Mouse (Mus musculus): Measurements from ENCODE around the gene Syt9. TPM values are rescaled to one million over a fixed set of nuclear protein-coding genes. Genes with fewer than 3 reads are reported as not detected.

The Syt9 gene
- total and polyA plus RNA-seq, 3 experiments, result not detected

DNA sequence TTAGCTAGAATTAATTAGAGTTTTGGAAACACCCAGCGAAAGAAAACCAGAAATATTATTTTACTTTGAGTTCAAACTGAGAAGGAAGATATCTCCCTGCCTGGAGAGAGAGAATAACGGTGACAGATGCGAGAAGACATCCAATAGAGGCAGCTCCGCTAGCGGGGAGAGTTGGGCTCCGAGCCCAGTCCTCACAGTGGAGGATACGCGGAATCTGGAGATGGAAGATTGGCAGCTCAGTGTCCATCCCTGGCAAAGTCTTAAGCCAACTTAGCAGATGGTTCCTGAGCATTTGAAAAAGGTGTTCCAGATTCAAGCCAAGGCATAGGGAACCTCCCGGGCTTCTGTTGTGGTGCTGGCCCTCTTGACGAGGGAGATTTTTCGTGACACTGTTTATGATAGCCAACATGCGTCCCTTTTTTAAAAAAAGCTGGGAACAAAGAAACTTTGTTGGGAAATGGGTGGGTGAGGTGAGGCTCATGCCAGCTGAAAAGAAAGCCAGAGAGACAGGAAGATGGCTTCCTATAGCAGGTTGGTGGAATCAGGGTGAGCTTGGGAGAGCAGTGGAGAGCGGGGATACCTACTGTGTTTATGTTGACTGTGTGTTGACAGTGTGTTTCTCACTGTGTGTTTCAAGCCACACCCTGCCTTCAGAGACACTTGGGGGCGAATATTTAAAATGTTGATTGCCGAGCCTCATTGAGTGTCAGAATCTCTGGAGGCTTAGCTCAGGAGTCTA, 29.7 kb downstream of the Syt9 start:
- WGBS, result 77% methylated on average over 15 of the region's 15 CpGs
- Histone ChIP-seq H3K27ac (no peak overlapping the region), H3K36me3 (ENCODE audit: control insufficient read depth, insufficient read depth, low read length) (no peaks in the 10 kb centered on the region), H3K27me3 (ENCODE audit: control insufficient read depth, insufficient read depth, low read length) (no peaks in the 10 kb centered on the region), H3K9ac (ENCODE audit: low read depth, low read length) (no peak overlapping the region), H3K79me2 (replicated peaks; ENCODE audit: control insufficient read depth, insufficient read depth, low read length) (no peaks in the 10 kb centered on the region), H3K4me3 (no peak overlapping the region), H3K4me1 (ENCODE audit: control insufficient read depth, insufficient read depth, low read length) (no peaks in the 10 kb centered on the region)
- DNase-seq, result no peak
- intact Hi-C loops (cut with DNase I), result no loop called here
- TF ChIP-seq CTCF (IDR thresholded peaks at IDR 0.05), result no peak
- TF ChIP-seq EP300 (IDR thresholded peaks at IDR 0.05; ENCODE audit: insufficient read depth, low read depth, low read length), result no peak
- no peak for TF ChIP-seq POLR2A (IDR thresholded peaks at IDR 0.05; ENCODE audit: insufficient read depth, low read depth, low read length)

DNA sequence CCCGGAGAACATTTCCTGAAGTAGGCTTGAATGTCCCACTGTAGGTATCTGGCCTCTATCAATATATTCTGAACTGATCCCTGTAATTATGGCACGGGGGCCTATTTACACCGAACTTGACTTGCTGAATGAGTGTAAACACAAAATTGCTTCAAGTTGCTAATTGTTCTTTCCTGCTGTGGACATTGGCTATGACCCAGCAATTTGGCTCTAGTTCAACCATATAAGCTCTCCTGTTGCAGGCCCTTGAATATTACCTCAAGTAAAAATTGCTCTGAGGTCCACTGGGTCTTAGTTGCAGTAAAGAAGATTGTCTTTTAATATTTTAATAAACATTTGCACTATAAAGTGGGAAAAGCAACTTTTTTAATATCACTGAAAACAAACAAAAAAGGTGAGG, 32.7 kb downstream of the Syt9 start:
- DNase-seq, result no peak
- TF ChIP-seq POLR2A (IDR thresholded peaks at IDR 0.05; ENCODE audit: insufficient read depth, low read depth, low read length), result no peak
- TF ChIP-seq EP300 (IDR thresholded peaks at IDR 0.05; ENCODE audit: insufficient read depth, low read depth, low read length), result no peak
- WGBS, result 81% methylated on average over 3 of the region's 3 CpGs

GRCm38 (mm10) chr7:107414928-107415327, 44.4 kb downstream of the Syt9 start:
- Histone ChIP-seq H3K27me3 (ENCODE audit: control insufficient read depth, insufficient read depth, low read length) (no peaks in the 10 kb centered on the region), H3K36me3 (ENCODE audit: control insufficient read depth, insufficient read depth, low read length) (no peaks in the 10 kb centered on the region), H3K4me1 (ENCODE audit: control insufficient read depth, insufficient read depth, low read length) (no peaks in the 10 kb centered on the region), H3K79me2 (replicated peaks; ENCODE audit: control insufficient read depth, insufficient read depth, low read length) (no peaks in the 10 kb centered on the region), H3K4me3 (no peak overlapping the region), H3K27ac (no peak overlapping the region), H3K9ac (ENCODE audit: low read depth, low read length) (no peak overlapping the region)
- TF ChIP-seq POLR2A (IDR thresholded peaks at IDR 0.05; ENCODE audit: insufficient read depth, low read depth, low read length), result no peak
- TF ChIP-seq CTCF (IDR thresholded peaks at IDR 0.05), result no peak
- TF ChIP-seq EP300 (IDR thresholded peaks at IDR 0.05; ENCODE audit: insufficient read depth, low read depth, low read length), result no peak
- 79% methylated on average over 6 of the region's 6 CpGs for WGBS
- intact Hi-C loops (cut with DNase I), result no loop called here
- no peak for DNase-seq

More for the DNA sequence above, 32.7 kb downstream of the Syt9 start:
- no peaks in the 10 kb centered on the region for H3K4me1 ChIP-seq (ENCODE audit: control insufficient read depth, insufficient read depth, low read length)
- H3K27me3 ChIP-seq (ENCODE audit: control insufficient read depth, insufficient read depth, low read length), result no peaks in the 10 kb centered on the region
- H3K9ac ChIP-seq (ENCODE audit: low read depth, low read length), result no peak overlapping the region
- no peaks in the 10 kb centered on the region for H3K36me3 ChIP-seq (ENCODE audit: control insufficient read depth, insufficient read depth, low read length)
- no peaks in the 10 kb centered on the region for H3K79me2 ChIP-seq (replicated peaks; ENCODE audit: control insufficient read depth, insufficient read depth, low read length)
- H3K4me3 ChIP-seq, result no peak overlapping the region
- no peak overlapping the region for H3K27ac ChIP-seq
- intact Hi-C loops (cut with DNase I), result no loop called here

GRCm38 (mm10) chr7:107417043-107417850, 46.7 kb downstream of the Syt9 start:
- no peak overlapping the region for H3K27ac ChIP-seq
- TF ChIP-seq POLR2A (IDR thresholded peaks at IDR 0.05; ENCODE audit: insufficient read depth, low read depth, low read length), result no peak
- TF ChIP-seq CTCF (IDR thresholded peaks at IDR 0.05), result no peak
- TF ChIP-seq EP300 (IDR thresholded peaks at IDR 0.05; ENCODE audit: insufficient read depth, low read depth, low read length), result no peak
- no peaks in the 10 kb centered on the region for H3K36me3 ChIP-seq (ENCODE audit: control insufficient read depth, insufficient read depth, low read length)
- no peaks in the 10 kb centered on the region for H3K27me3 ChIP-seq (ENCODE audit: control insufficient read depth, insufficient read depth, low read length)
- no peaks in the 10 kb centered on the region for H3K4me1 ChIP-seq (ENCODE audit: control insufficient read depth, insufficient read depth, low read length)
- H3K79me2 ChIP-seq (replicated peaks; ENCODE audit: control insufficient read depth, insufficient read depth, low read length), result no peaks in the 10 kb centered on the region
- intact Hi-C loops (cut with DNase I), result no loop called here
- no peak for DNase-seq
- H3K9ac ChIP-seq (ENCODE audit: low read depth, low read length), result no peak overlapping the region
- no peak overlapping the region for H3K4me3 ChIP-seq
- 50% methylated on average over 3 of the region's 3 CpGs for WGBS

DNA sequence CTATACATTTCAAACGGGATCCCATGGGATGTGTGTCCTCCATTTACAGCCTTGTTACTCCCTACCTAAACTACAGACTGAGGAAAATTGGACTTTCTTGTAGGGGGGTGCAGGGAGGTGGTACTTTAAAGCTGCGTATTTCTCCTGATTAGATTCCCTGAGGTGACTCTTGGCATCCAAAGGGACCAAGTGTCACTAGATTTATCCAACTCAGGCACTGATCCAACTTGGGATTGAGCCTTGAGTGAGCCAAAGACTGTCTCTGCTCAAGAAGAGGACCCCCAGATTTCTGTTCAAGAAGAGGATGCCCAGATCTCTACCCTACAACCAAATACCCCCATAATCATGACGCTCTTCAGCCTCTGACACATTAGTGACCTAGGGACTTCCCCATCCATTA, 66.9 kb downstream of the Syt9 start:
- WGBS, result 74% methylated on average over 3 of the region's 3 CpGs
- Histone ChIP-seq H3K36me3 (ENCODE audit: control insufficient read depth, insufficient read depth, low read length) (no peaks in the 10 kb centered on the region), H3K27me3 (ENCODE audit: control insufficient read depth, insufficient read depth, low read length) (no peaks in the 10 kb centered on the region), H3K9ac (ENCODE audit: low read depth, low read length) (no peak overlapping the region), H3K4me3 (no peak overlapping the region), H3K79me2 (replicated peaks; ENCODE audit: control insufficient read depth, insufficient read depth, low read length) (no peaks in the 10 kb centered on the region), H3K27ac (no peak overlapping the region), H3K4me1 (ENCODE audit: control insufficient read depth, insufficient read depth, low read length) (no peaks in the 10 kb centered on the region)
- DNase-seq, result no peak
- TF ChIP-seq CTCF (IDR thresholded peaks at IDR 0.05), result no peak
- TF ChIP-seq POLR2A (IDR thresholded peaks at IDR 0.05; ENCODE audit: insufficient read depth, low read depth, low read length), result no peak
- no peak for TF ChIP-seq EP300 (IDR thresholded peaks at IDR 0.05; ENCODE audit: insufficient read depth, low read depth, low read length)
- intact Hi-C loops (cut with DNase I), result no loop called here

DNA sequence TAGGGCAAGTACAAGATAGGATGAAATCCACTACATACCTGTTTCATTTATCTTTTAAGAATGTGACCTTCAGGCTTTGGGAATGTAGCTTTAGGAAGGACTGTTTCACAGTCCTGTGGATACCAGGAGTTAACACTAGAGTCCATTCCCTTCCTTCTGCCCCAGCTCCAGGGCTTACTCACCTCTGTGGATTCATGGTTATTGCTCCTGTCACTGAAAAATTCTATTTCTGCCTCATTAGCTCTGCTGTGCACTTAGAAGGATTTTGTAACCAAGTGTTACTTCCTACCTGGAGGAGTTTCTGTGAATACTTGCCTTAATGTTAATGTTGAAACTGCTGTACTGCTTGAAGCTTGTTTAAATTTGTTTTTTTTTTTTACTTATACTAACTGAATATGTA, 74.1 kb downstream of the Syt9 start:
- H3K27me3 ChIP-seq (ENCODE audit: control insufficient read depth, insufficient read depth, low read length), result no peaks in the 10 kb centered on the region
- no peak for TF ChIP-seq POLR2A (IDR thresholded peaks at IDR 0.05; ENCODE audit: insufficient read depth, low read depth, low read length)
- TF ChIP-seq CTCF (IDR thresholded peaks at IDR 0.05), result no peak
- TF ChIP-seq EP300 (IDR thresholded peaks at IDR 0.05; ENCODE audit: insufficient read depth, low read depth, low read length), result no peak
- intact Hi-C loops (cut with DNase I), result no loop called here
- H3K27ac ChIP-seq, result no peak overlapping the region
- H3K79me2 ChIP-seq (replicated peaks; ENCODE audit: control insufficient read depth, insufficient read depth, low read length), result no peaks in the 10 kb centered on the region
- no peak overlapping the region for H3K9ac ChIP-seq (ENCODE audit: low read depth, low read length)
- H3K36me3 ChIP-seq (ENCODE audit: control insufficient read depth, insufficient read depth, low read length), result no peaks in the 10 kb centered on the region
- DNase-seq, result no peak
- H3K4me1 ChIP-seq (ENCODE audit: control insufficient read depth, insufficient read depth, low read length), result no peaks in the 10 kb centered on the region
- H3K4me3 ChIP-seq, result no peak overlapping the region

All from heart, adult 2 months (tissue).